Mouse (Mus musculus): Measurements from ENCODE around the gene Tfam.

Tfam gene

DNA sequence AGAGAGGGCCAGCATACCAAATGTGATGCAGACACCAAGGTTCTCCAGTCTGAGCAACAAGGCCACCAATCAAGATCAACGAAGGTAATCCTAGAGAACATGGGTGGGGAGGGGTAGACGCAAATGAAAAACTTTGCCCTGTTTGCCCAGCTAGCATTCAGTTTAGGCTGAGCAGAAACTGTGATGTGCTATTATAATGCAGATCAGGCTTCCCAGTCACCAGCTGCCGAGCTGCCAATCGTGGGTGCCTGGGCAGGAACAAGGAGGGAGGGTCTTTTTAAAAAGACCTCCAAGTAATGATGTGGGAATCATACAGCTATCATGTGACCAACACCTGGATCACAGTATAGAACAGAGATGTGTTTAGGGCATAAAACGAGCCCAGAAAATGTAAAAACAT lies 15.0 kb downstream of the Tfam start:
- DNase-seq (ENCODE audit: low spot score) = no peak

DNA sequence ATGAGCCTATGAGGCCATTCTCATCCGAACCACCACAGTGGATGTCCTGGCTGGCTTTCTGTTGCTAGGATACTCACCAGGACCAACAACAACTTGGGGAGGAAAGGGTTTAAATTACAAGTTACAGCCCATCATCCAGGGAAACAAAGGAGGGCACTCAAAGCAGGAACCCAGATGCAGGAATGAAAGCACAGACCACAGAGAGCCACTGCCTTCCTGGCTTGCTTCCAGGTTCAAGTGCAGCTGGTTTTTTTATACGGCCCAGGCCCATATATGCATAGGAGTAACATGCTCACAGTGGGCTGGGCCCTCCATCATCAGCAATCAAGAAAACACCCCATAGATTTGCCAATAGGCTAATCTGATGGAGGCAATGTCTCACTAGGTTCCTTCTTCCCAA lies 15.4 kb downstream of the Tfam start:
- DNase-seq (ENCODE audit: low spot score) = no peak

DNA sequence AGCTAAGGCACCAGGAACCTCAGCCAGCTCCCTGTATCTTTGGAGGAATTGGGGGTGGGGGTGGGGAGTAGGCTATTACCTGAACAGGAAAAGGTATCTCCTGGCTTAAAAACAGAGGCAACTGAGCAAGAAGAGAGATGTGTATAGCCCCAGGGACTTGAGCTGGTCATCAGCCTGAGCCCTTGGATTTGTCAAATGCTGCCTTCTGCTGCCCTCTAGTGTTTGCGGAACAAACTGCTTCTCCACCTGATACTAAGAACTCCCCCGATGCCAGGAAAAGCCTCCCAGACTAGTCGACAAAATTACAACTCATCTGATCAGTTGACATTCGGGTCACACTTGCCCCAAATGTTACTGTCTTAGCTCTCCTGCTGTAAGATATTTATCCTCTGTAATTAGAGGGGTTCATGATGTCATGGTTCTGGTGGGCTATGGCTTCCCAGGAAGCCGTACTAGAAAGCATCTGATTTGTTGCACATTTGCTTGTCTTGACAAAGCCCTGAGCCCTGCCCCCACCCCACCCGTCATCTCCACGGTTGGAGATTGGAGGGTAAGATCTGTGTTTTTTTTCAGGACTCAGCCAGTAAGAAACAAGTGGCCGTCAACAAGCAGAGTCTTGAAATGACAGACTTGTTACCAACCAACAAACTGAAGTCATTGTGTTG lies 19.7 kb downstream of the Tfam start:
- DNase-seq (ENCODE audit: low spot score) = peak; percentile 53

DNA sequence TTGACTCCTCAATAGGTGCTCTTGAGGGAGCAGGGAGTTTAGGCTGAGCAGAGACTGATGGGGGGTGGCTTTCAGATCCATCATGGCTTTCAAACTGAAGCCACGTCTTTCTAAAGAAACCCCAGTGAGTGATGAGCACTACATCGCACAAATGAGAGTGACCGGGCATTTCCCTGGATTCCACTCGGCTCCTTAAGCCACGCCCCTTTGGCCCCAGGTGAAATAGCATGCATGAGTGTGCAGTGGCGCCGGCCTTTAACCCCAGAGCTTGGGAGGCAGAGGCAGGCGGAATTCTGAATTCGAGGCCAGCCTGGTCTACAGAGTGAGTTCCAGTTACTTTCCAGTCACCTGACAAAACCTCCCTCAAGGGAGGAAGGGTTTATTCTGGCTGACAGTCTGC lies 22.1 kb downstream of the Tfam start:
- no peak for DNase-seq (ENCODE audit: low spot score)

DNA sequence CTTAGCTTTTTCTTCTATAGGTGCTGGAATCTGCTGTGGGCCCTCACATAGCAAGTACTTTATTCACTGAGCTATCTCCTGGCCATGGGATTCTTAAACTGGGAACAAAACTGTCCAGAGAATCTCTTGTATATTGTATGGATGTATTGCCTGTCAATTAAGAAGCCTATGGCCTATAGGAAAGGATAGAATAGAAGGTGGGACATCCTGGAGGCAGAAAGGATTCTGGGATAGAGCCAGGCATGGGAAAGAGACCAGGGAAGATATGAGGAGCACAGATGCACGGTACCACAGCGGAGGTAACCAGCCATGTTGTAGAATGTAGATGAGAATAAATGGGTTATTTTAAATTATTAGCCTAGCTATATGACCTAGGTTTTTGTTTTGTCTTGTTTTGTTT lies 36.6 kb downstream of the Tfam start:
- DNase-seq (ENCODE audit: low spot score) = no peak

DNA sequence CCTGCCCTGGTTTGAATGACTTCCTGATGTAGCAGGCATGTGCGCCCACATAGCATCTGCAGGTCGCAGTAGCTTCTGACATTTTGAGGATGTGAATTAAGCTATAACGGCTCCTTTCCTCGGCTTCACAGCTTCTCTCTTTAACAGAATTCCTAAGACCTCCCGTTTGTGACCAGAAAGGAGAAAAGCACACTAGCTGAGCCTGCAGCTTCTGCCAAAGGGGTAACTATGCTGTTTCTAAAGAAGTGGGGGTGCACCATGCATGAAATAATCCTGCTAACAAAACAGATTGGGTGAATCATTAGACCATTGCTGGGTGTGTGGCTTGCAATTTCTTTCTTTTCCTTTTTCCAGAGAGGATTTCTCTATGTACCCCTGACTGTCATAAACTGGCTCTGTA lies 37.1 kb downstream of the Tfam start:
- DNase-seq (ENCODE audit: low spot score) = no peak

DNA sequence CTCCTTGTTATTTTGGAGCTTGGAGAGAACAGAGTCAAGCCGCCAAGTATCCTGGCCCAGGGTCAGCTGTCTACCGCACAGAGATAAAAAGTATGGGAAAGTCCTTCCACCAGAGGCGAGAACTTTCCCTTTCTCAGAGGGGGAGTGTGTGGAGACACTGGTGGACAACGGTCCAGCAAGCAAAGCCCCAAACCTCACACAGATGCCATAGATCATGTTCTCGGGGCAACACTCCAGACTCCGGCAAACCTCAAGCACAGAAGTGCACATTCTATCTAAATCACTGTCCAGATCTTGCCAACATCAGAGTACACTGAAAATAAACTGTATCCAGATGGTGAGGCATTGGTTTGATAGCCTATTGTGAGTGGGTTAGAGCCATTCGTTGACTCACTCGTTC lies 39.4 kb downstream of the Tfam start:
- DNase-seq (ENCODE audit: low spot score) = no peak

DNA sequence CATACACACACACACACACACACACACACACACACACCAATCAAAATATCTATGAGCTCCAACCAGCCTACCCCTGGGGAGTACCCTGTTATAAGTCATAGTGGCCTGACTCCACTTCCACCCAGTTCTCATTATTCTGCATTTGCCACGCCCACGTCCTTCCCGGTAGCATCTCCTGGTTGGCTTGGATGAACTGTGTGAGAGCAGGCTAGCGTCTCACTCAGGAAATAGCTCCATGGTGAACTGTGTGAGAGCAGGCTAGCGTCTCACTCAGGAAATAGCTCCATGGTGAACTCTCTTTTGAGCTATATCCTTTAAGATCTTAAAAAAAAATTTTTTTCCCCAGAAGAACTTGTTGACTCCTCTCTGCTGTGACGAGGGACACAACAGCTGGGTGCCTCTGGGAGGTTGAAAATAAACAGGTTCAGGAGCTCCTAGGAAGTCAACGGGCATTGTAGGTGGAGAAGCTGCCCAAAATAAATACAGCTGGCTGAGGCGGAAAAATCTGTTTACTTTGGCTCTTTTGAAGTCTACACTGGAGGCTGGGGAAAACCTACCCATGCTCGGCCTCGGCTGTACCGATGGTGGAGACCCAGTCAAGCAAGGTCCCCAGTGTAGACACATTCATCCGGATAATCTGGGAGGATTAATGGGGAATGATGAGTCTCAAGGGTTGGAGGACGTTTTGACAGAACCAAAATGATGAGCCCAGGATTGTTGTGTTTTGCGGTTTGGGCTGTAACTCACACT lies 40.9 kb downstream of the Tfam start:
- no peak for DNase-seq (ENCODE audit: low spot score)

DNA sequence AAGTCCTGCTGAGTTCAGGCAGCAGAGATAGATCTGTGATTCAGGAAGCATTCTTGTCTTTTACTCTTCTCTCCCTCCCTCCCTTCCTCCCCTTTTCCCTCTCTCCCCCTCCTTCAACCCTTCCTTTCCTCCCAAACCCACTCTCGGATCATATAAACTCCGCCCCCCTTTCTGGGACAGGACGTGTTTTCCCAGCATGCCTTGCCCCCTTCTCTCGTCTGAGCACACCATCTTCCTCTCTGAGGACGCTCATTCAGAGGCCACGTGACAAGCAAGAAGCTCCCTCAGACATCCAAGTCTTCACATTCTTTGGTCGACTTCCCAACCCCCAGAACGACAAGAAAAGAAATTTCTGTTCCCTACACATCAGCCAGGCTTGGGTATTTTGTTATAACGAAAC lies 42.6 kb downstream of the Tfam start:
- DNase-seq (ENCODE audit: low spot score) = no peak

DNA sequence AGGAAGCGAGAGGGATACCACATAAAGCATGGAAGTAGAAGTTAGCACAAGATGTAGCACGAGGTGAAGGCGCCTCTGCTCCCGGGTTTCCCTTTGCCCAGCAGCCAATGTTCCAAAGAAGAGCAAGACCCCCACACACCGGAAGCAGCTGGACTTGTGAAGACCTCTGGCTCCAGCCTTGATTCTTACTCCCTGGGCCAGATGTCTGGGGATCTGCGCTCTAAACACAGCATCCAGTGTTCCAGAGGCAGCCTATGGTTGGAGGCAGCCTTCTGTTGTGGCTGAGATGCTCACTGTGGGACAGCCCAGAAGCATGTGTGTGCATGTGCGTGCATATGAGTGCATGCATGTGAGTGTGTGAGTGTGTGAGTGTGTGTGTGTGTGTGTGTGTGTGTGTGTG lies 43.4 kb downstream of the Tfam start:
- no peak for DNase-seq (ENCODE audit: low spot score)

DNA sequence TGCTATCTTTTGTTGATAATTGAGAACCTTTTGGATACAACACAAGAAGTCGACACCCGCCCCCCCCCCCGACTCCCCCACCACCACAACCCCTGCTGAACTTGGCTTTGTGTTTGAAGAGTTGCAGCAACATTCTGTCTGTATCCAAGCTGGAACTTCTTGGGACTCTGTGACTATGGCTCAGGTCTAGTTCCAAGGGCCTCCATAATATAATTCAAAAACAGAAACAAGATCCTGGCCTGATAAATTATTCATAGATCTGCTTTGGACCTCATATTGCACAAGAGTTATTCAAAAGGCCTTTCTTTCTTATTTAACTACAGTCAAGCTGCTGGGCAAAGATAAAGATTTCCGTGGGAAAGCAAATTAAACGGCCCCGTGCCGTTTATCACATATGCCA lies 44.8 kb downstream of the Tfam start:
- DNase-seq (ENCODE audit: low spot score) = no peak

DNA sequence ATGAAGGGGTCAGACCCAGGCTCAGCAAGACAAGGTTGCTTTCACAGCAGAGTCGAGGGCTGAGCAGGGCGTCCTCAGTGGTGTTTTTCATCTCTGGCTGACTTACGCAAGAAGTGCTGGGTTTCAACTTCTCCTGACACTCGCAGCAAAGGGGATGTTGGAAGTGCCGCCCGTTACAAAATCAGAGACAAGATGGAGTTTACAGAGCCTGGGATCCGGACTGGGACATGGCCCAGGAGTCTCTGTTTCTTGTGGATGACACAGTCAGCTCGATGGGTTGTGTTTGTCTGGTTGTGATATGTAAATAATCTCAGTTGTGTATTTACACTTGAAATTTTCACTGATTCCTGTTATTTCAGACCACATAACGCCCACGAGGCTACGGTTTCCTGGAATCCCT lies 45.2 kb downstream of the Tfam start:
- no peak for DNase-seq (ENCODE audit: low spot score)

DNA sequence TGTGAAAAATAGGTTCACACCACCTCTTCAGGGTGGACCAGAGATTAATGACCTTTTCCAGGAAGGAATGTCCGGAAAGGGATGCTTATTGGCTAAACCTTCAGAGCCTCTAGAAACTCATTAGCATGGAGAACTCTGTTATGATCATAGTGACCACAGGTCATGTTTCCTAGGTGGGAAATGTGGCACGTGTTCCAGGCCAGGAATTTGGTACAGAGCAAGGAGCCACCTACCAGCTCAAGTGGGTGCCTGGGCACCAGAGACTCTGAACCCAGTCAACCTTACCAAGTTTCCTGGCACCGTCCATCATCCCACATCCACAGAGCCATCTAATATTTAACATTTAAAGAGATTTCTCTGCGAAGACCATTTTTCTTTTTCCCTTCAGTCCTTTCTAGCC lies 49.4 kb downstream of the Tfam start:
- DNase-seq (ENCODE audit: low spot score) = no peak

DNA sequence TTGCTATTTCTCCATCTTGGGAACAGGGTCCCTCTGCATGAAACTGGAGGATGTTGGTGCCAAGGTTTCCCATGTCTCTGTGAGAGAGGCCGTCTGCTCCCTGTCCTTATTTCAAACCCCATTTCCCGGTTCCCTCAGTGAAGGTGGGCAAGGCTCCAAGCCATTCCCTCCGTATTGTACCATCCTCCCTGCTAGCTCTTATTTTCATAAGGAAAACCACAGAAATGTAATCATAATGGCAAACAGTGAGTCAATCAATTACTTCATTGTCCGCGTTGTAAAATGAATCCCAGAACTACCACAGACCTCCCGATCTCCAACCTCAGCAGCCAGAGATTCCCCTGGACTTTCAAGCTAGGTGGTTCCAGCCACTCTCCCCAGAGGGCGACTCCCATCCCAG lies 53.0 kb downstream of the Tfam start:
- no peak for DNase-seq (ENCODE audit: low spot score)

DNA sequence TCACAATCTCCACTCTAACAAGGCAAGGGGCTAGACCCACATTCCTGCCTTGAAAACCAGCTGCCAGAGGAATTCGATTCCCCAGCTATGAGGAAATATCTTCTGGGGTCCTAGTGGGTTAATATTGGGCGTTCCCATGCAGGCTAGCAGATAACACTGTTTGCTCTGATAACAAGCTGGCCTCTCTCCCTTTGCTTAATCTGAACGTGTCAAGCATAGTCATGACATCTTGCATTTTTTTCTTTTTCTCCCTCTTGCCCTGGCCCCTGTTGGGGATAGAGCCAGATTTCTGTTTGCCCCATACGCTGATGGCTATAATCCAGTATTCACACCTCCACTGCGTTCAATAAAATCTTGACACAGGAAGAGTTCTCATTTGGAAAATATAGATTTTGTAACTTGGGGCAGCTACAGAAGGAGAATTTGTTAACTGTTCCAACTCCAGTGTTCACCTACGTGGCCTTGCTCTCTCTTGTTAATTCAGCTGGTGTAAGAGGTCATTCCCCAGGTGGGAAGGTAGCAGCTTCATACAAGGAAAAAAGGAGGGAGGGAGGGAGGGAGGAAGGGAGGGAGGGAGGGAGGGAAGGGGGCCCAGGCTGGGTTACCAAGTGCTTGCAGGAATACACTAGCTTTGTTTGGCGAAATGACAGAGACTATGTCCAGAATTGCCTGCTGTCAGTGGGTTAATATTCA lies 54.6 kb downstream of the Tfam start:
- no peak for DNase-seq (ENCODE audit: low spot score)

DNA sequence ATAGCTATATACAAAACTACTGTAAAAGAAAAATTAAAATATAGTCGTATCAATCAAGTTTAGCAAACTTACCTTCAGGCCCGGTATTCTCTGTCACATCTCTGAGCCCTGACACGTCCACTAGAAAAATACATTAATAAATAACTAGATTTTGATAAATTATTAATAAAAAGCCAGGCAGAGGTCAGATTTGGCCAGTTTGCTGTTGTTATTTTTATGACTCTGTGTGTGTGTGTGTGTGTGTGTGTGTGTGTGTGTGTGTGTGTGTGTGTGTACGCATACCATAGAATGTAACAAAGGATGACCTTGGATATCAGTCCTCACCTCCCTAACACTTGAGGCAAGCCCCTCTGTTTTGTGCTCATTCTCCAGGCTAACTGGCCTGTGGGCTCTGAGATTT lies 56.1 kb downstream of the Tfam start:
- DNase-seq (ENCODE audit: low spot score) = no peak

DNA sequence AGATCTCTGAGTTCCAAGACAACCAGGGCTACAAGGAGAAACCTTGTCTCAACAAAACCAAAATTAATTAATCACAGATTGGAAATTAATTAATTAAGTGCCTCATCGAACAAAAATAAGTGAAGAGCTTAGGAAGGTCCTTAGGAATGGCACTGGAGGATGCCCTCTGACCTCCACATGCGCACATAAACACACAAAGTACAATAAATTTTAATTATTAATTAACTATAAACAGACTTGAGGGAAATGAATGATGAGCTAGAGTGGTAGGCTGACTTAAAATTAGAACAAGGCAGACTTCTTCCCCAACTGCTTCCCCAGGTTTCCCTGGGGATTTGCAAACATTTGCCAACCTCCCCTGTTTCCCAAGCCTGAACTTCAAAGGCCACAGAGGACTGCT lies 57.0 kb downstream of the Tfam start:
- no peak for DNase-seq (ENCODE audit: low spot score)

DNA sequence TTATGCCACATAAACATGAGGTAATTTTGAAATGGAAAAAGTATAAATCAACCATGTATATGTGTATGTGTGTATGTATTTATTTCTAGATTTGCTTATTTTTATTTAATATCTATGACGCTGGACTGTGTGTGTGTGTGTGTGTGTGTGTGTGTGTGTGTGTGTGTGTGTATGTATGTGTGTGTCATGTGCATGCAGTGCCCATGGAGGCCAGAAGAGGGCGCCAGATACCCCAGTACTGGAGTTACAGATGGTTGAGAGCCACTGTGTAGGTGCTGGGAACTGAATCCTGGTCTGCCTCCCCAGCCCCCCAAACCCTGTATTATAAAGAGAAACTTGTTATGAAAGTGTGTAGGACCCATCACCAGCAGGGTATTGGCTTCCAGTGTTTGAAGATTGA lies 58.0 kb downstream of the Tfam start:
- DNase-seq (ENCODE audit: low spot score) = no peak

DNA sequence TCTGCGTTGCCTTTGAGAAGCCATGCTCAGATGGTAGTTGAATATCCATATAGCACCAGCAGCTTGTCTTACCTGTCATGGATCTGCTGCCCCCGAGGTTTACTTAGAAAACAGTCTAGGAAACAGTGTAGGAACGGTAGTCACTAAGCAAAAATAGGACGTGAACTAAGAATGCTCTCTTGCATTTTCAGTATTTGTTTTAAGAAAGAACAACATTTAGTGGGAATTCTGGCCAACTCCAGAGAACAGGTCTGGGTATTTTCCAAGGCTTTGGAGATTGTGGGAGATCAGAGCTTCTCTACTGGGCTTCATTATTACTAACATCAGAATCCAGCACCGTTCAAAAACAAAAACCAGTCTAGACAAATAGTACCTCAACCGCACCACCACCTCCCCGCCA lies 60.9 kb downstream of the Tfam start:
- no peak for DNase-seq (ENCODE audit: low spot score)

DNA sequence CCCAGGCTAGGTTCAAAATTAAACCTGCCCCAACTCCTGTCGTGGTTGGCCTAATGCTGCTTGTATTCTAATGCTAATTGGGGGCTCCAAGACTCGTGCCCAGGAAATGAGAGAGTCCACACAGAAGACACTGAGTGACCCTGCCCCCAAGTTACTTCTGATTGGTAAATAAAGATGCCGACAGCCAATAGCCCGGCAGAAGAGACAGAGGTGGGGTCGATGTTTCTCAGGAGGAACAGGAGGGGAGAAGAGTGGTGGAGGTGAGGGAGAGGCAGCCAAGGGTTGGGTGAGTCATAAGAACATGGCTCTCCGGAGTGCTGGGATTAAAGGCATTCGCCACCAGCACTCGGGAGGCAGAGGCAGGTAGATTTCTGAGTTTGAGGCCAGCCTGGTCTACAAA lies 61.7 kb downstream of the Tfam start:
- no peak for DNase-seq (ENCODE audit: low spot score)
